Mouse (Mus musculus) ES-Bruce4 (cell line): ENCODE measurements at regions not wholly inside any gene's neighbourhood (a gene's known extent, or its start where the extent isn't known, plus 50 kb on each side); places are given as distances from the start of the nearest gene placed in this dataset.

Experiments
- CTCF ChIP-seq: IDR thresholded peaks from one replicate; pipeline ENCODE4 v1.8.1; 2011; ENCODE audit warnings: low read depth, low read length
- POLR2A ChIP-seq: IDR thresholded peaks from one replicate; pipeline ENCODE4 v1.8.1; 2011; ENCODE audit warnings: low read length; ENCODE audit not compliant: insufficient read depth

DNA sequence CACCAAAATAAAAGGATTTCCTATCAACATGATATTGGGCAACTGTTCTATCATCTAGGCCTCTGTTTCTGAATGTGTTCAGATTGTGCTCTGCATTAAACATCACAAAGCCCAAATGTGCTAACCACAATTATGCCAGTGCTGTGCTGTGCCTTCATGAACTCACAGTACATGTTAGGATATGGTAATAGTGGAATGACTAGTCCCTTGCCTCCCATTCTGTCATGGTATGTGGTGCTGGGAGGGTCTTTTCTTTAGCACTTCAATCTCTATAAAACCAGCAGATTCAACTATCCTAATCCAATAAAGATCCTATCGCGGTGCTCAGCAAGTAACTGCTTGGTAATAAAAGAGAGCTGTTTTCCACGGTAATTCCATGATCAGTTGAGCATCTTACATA lies 620.8 kb upstream of the Lmcd1 start:
- TF ChIP-seq CTCF (no peak), POLR2A (no peak)
